7 mouse cellular contexts compared by ENCODE assay signal in the genomic region with DNA sequence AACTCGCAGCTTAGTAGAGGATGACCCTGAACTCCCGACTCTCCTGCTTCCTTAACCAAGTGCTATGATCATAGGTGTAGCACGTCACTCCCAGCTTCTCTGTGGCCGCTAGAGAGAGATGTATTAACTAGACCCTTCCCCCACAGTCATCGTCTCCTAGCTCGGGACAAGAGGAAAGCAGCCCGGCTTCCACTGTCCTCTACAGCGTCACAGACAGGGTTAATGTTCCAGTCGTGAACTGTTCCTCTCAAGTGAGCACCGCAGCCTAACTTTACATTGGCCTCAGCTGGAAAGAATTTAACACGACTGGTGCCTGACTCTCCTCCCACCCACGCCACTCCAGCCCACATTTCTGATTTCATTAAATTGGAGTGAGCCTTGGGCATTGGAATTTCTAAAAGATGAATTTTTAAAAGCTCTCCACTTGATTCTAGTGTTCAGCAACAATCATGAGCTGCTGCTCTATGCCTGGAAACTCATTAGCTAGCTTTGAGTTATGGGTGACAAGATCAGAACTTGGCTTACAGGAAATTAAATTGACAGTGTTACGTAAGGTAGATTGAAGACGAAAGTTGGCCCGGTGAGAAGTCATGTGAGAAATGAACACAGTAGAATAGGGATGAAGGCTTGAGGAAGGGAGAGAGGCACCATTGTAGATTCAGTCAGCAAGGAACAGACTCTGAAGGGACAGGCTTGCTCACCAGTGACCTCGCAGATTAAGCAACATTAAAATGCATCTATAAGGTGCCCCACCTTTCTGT.
DNase-seq lines count a peak whose midpoint lies in the region; ATAC-seq and TF ChIP-seq lines count a peak whose summit lies in the region.
"Not testable (repeated sequence)": the region's sequence is repeated elsewhere in the genome, so short reads cannot be mapped to it uniquely, and the experiment has no call there.

No protein-coding gene starts in this region.

- H3K4me1 ChIP-seq in embryonic facial prominence, embryonic 13.5 days; hindbrain, postnatal 0 days (ENCODE audit: insufficient read depth, low read length); kidney, embryonic 15.5 days; limb, embryonic 14.5 days (ENCODE audit: control insufficient read depth, insufficient read depth, low read length); midbrain, embryonic 15.5 days: not testable (repeated sequence)

- not testable (repeated sequence) for H3K9me3 ChIP-seq in embryonic facial prominence, embryonic 13.5 days; hindbrain, postnatal 0 days (ENCODE audit: low read length); kidney, embryonic 15.5 days (replicated peaks); limb, embryonic 14.5 days (ENCODE audit: control insufficient read depth, low read length); midbrain, embryonic 15.5 days

- H3K36me3 ChIP-seq in embryonic facial prominence, embryonic 13.5 days; hindbrain, postnatal 0 days (ENCODE audit: insufficient read depth, low read length); kidney, embryonic 15.5 days; limb, embryonic 14.5 days (ENCODE audit: control insufficient read depth, insufficient read depth, low read length); midbrain, embryonic 15.5 days (replicated peaks): not testable (repeated sequence)

- not testable (repeated sequence) for ATAC-seq in embryonic facial prominence, embryonic 13.5 days (ENCODE audit: insufficient number of reproducible peaks, insufficient read depth, low FRiP score, low TSS enrichment, low read depth)
- ATAC-seq in hindbrain, postnatal 0 days = peak; percentile 16; the same call in 1 of the 2 replicates
- peak; percentile 65 for ATAC-seq in kidney, embryonic 15.5 days (replicated peaks; ENCODE audit: low FRiP score)
- ATAC-seq in limb, embryonic 14.5 days (ENCODE audit: low FRiP score, low read depth) = peak; percentile 69; the same call in 1 of the 2 replicates
- ATAC-seq in midbrain, embryonic 15.5 days (replicated peaks) = 0 out of 2 replicates have a peak, but pooled peaks have one; percentile 23

- 48% methylated on average over 16 of the region's 16 CpGs for WGBS in embryonic facial prominence, embryonic 13.5 days
- WGBS in hindbrain, postnatal 0 days = 79% methylated on average over 14 of the region's 16 CpGs
- WGBS in kidney, embryonic 15.5 days = 27% methylated on average over 16 of the region's 16 CpGs
- 52% methylated on average over 15 of the region's 16 CpGs for WGBS in limb, embryonic 14.5 days
- 72% methylated on average over 16 of the region's 16 CpGs for WGBS in midbrain, embryonic 15.5 days

- not testable (repeated sequence) for H3K9ac ChIP-seq in embryonic facial prominence, embryonic 13.5 days; hindbrain, postnatal 0 days (replicated peaks; ENCODE audit: low read length); kidney, embryonic 15.5 days; limb, embryonic 14.5 days (ENCODE audit: low read depth, low read length, severe bottlenecking); midbrain, embryonic 15.5 days

- not testable (repeated sequence) for DNase-seq in hindbrain, postnatal 0 days (ENCODE audit: low spot score); limb, embryonic 14.5 days (ENCODE audit: low spot score)
- peak; percentile 35 to 51 for DNase-seq in kidney, adult 8-10 months
- DNase-seq in kidney, postnatal 36 days = peak; percentile 13 to 24

- not testable (repeated sequence) for H3K4me3 ChIP-seq in embryonic facial prominence, embryonic 13.5 days; hindbrain, postnatal 0 days (ENCODE audit: low read length); kidney, embryonic 15.5 days (replicated peaks); limb, embryonic 14.5 days (replicated peaks; ENCODE audit: low read length); midbrain, embryonic 15.5 days

- not testable (repeated sequence) for H3K4me2 ChIP-seq in embryonic facial prominence, embryonic 13.5 days; hindbrain, postnatal 0 days (ENCODE audit: low read depth, low read length); kidney, embryonic 15.5 days; limb, embryonic 14.5 days (replicated peaks; ENCODE audit: low read depth, low read length, severe bottlenecking); midbrain, embryonic 15.5 days

- peak overlapping the region; percentile 51; the same call in 1 of the 2 replicates for H3K27ac ChIP-seq in embryonic facial prominence, embryonic 13.5 days
- H3K27ac ChIP-seq in hindbrain, postnatal 0 days; kidney, embryonic 15.5 days; limb, embryonic 14.5 days (replicated peaks; ENCODE audit: low read depth, low read length); midbrain, embryonic 15.5 days: not testable (repeated sequence)

- not testable (repeated sequence) for TF ChIP-seq CTCF in hindbrain, postnatal 0 days (IDR thresholded peaks at IDR 0.05; ENCODE audit: low read depth)

- not testable (repeated sequence) for TF ChIP-seq POLR2A in limb, embryonic 14.5 days (IDR thresholded peaks at IDR 0.05; ENCODE audit: borderline replicate concordance, extremely low read depth, insufficient read depth, insufficient read length)

- not testable (repeated sequence) for H3K27me3 ChIP-seq in embryonic facial prominence, embryonic 13.5 days; hindbrain, postnatal 0 days (ENCODE audit: insufficient read depth, low read length); kidney, embryonic 15.5 days; limb, embryonic 14.5 days (ENCODE audit: control insufficient read depth, insufficient read depth, low read length); midbrain, embryonic 15.5 days (replicated peaks)
